Mouse (Mus musculus) ES-Bruce4 (cell line): ENCODE measurements around the gene Spata31d1d. TPM values are rescaled to one million over a fixed set of nuclear protein-coding genes. Genes with fewer than 3 reads are reported as not detected.
A peak's percentile ranks its signal among the peaks of the same experiment; 100 is the strongest.

Source experiments
- H3K27ac ChIP-seq: 2 replicates; pipeline ENCODE4 v1.5.1; 2012; ENCODE audit warnings: low read length, inconsistent platforms; ENCODE audit not compliant: insufficient read depth
- H3K27me3 ChIP-seq: 2 replicates; pipeline ENCODE4 v1.6.1; 2012; ENCODE audit warnings: mild to moderate bottlenecking, low read length, inconsistent platforms; ENCODE audit not compliant: control insufficient read depth, poor library complexity, insufficient read depth, severe bottlenecking
- H3K36me3 ChIP-seq: 2 replicates; pipeline ENCODE4 v1.6.1; 2012; ENCODE audit warnings: inconsistent platforms, mild to moderate bottlenecking, low read length, moderate library complexity; ENCODE audit not compliant: control insufficient read depth, poor library complexity, insufficient read depth, severe bottlenecking
- H3K4me1 ChIP-seq: one replicate; pipeline ENCODE4 v1.8.1; 2011; ENCODE audit warnings: low read length; ENCODE audit not compliant: control insufficient read depth, insufficient read depth
- H3K4me3 ChIP-seq: 2 replicates; pipeline ENCODE4 v1.5.1; 2011; ENCODE audit warnings: low read depth, mild to moderate bottlenecking, low read length
- H3K9ac ChIP-seq: 2 replicates; pipeline ENCODE4 v1.6.1; 2012; ENCODE audit warnings: low read depth, mild to moderate bottlenecking, inconsistent platforms; ENCODE audit not compliant: poor library complexity, severe bottlenecking
- H3K9me3 ChIP-seq: replicated peaks from 2 replicates; pipeline ENCODE4 v1.6.1; 2012; ENCODE audit warnings: mild to moderate bottlenecking, low read length, inconsistent platforms; ENCODE audit not compliant: control insufficient read depth, poor library complexity, insufficient read depth, severe bottlenecking
- CTCF ChIP-seq: IDR thresholded peaks from one replicate; pipeline ENCODE4 v1.8.1; 2011; ENCODE audit warnings: low read depth, low read length
- EP300 ChIP-seq: IDR thresholded peaks from 2 replicates; pipeline ENCODE4 v1.6.1; 2011; ENCODE audit warnings: low read depth, low read length; ENCODE audit not compliant: insufficient read depth
- POLR2A ChIP-seq: IDR thresholded peaks from one replicate; pipeline ENCODE4 v1.8.1; 2011; ENCODE audit warnings: low read length; ENCODE audit not compliant: insufficient read depth
- polyA plus RNA-seq: library from polyadenylated mRNA; stranded (reverse); fragments of >200 nt; gene quantifications from 2 replicates; pipeline ENCODE4 v1.2.4, GENCODE M21; 2011; ENCODE audit warnings: low read depth; ENCODE audit not compliant: missing spikeins, insufficient read depth, insufficient read length

Gene Spata31d1d
- polyA plus RNA-seq, 1 experiment = not detected

DNA sequence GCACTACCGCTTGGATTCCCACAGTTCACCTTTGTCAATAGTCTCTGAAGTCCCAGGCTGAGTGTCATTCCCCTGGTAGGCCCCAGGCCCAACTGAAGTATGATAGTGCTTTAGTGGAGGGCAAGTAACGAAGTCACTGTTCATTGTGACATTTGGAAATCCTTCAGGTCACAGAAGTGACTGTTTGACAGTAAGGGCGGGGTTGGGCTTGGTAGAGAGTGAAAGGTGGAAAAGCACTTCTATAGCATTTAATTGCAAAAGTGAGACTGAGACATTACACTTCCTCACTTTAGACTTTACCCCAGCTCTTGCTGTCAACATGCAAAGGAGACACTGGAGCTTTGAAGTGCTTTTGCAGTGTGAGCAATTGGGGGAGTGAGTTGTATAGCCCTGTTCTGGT lies 37.5 kb downstream of the Spata31d1d start, which contains the start of gene 4921517D22Rik:
Gene 4921517D22Rik, minus strand, starts transcription at position 101 of the 400 bp plus-strand sequence.
- TF ChIP-seq EP300 (no peak), CTCF (no peak), POLR2A (no peak)
- H3K4me3 ChIP-seq = no peak within 1 kb of the TSS
- H3K4me1 ChIP-seq = no peaks in the 10 kb centered on the region
- no peaks in the 10 kb centered on the region for H3K36me3 ChIP-seq
- no peak within 1 kb of the TSS for H3K9ac ChIP-seq
- H3K27ac ChIP-seq = no peak within 1 kb of the TSS
- H3K9me3 ChIP-seq = no peaks in the 10 kb centered on the region
- H3K27me3 ChIP-seq = no peaks in the 10 kb centered on the region

DNA sequence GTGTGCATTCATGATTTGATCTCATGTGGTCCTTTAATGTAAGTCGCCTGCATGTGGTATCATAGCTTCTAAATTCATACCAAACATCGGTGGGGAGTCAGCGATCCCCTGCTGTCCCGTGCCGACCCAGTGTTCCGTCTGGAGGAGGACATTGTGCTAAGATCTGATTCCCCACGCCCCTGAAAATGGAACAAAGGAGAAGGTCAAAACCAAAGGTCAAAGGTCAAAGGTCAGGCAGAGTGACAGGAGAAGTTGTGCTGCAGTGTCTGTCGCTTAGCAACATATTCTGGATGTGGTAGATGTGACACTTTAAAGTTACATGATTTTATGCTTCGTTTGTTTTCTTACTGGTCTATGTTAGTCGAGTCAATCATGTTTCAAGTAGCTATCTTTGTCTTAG lies 40.1 kb downstream of the Spata31d1d start:
- TF ChIP-seq POLR2A (no peak), EP300 (no peak), CTCF (no peak)
- Histone ChIP-seq H3K9ac (no peak overlapping the region), H3K9me3 (no peaks in the 10 kb centered on the region), H3K4me1 (no peaks in the 10 kb centered on the region), H3K36me3 (no peaks in the 10 kb centered on the region), H3K4me3 (no peak overlapping the region), H3K27me3 (no peaks in the 10 kb centered on the region), H3K27ac (no peak overlapping the region)

DNA sequence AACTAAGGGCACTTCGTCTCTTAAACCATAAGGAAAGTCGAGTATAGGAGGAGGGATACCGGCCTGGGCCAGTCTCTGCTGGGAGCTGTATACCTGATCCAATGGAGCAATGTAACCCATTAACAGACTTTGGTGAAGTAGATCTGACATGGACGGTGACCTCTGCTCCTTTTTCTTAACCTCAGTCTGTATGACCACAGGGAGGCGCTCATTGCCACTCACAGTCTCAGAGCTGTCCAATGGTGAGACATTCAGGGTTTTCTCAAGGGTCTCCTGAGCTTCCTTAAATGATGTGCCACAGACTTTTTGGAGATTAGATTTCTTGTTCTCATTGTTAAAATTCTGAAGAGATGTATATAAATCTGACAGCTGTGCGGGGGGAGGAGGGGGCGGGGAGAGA lies 41.0 kb downstream of the Spata31d1d start:
- no peaks in the 10 kb centered on the region for H3K36me3 ChIP-seq
- H3K4me1 ChIP-seq = no peaks in the 10 kb centered on the region
- H3K9ac ChIP-seq = no peak overlapping the region
- H3K27ac ChIP-seq = no peak overlapping the region
- TF ChIP-seq CTCF (peak; percentile 28), EP300 (no peak)
- no peaks in the 10 kb centered on the region for H3K9me3 ChIP-seq
- no peaks in the 10 kb centered on the region for H3K27me3 ChIP-seq
- H3K4me3 ChIP-seq = no peak overlapping the region

DNA sequence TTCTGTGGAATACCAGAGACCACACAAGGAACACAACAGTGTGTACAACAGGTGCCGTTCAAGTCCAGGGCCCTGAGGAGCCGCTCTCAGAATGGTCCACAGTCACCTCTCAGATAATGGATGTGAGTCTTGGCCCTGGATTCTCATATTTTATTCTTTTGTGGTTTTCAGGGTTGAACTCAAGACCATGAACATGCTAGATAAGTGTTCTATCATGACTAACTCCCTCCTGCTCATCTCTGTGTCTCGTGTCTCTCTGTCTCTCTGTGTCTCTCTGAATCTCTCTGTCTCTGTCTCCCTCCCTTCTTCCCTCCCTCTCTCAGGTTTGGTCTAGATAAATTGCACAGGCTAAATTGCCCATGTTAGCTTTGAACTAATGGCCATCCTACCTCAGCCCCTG lies 41.7 kb downstream of the Spata31d1d start:
- Histone ChIP-seq H3K27me3 (no peaks in the 10 kb centered on the region), H3K36me3 (no peaks in the 10 kb centered on the region)

DNA sequence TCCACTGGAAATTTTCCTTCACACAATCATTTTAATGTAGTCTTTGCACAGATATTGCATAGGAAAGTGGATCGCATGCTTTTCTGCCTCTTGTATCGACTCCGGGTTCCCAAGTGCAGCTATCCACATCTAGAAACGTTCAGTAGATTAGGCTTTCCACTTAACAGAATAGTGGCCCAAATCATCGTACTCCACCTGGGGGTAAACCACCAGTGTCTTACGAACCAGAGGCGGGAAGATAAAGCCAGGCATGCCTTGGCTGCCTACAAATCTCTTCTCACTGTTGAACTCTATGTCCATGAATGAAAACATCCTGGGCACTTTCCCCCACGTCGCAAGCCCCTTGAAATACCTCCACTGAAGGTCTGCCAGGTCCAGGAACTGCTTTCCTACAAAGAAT lies 42.2 kb downstream of the Spata31d1d start:
- TF ChIP-seq EP300 (no peak), CTCF (no peak), POLR2A (no peak)
- H3K36me3 ChIP-seq = no peaks in the 10 kb centered on the region
- H3K4me1 ChIP-seq = no peaks in the 10 kb centered on the region
- H3K9me3 ChIP-seq = no peaks in the 10 kb centered on the region
- no peaks in the 10 kb centered on the region for H3K27me3 ChIP-seq
- H3K9ac ChIP-seq = no peak overlapping the region
- no peak overlapping the region for H3K4me3 ChIP-seq
- H3K27ac ChIP-seq = no peak overlapping the region

More for the DNA sequence above, 41.7 kb downstream of the Spata31d1d start:
- no peaks in the 10 kb centered on the region for H3K4me1 ChIP-seq
- TF ChIP-seq CTCF (no peak), POLR2A (no peak), EP300 (no peak)
- no peak overlapping the region for H3K4me3 ChIP-seq
- no peaks in the 10 kb centered on the region for H3K9me3 ChIP-seq
- no peak overlapping the region for H3K9ac ChIP-seq
- no peak overlapping the region for H3K27ac ChIP-seq

DNA sequence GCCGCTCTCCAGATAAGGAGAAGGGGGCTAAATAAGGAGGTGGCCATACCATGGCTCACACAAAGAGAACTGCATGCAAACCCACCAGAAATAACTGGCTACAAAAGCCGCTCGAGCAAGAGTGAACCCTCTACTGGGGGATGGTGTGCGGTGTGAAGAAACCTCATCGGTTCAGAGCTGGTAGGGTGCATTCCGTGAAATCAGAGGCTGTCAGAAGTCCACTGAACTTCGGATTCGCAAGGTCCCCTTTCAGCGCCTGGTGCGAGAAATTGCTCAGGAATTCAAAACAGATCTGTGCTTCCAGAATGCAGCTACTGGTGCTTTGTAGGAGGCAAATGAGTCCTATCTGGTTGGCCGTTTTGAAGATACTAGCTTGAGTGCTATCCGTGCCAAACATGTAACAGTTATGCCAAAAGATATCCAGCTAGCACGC lies 43.2 kb downstream of the Spata31d1d start:
- TF ChIP-seq POLR2A = no peak
- TF ChIP-seq EP300 = no peak
- no peak for TF ChIP-seq CTCF
- no peaks in the 10 kb centered on the region for H3K36me3 ChIP-seq
- no peaks in the 10 kb centered on the region for H3K9me3 ChIP-seq
- H3K27ac ChIP-seq = no peak overlapping the region
- H3K4me3 ChIP-seq = no peak overlapping the region
- no peaks in the 10 kb centered on the region for H3K27me3 ChIP-seq
- H3K9ac ChIP-seq = no peak overlapping the region
- H3K4me1 ChIP-seq = no peaks in the 10 kb centered on the region
